Mouse (Mus musculus) midbrain, embryonic 12.5 days (tissue): ENCODE measurements around the gene Hgd. TPM values are rescaled to one million over a fixed set of nuclear protein-coding genes. Genes with fewer than 3 reads are reported as not detected.

Experiments used
- ATAC-seq: fragments of 200-750 bp; cut with Nextera tagmentation; 2 replicates; pipeline ENCODE4 v1.8.0; 2017; ENCODE audit warnings: low read depth, moderate TSS enrichment, moderate library complexity; ENCODE audit not compliant: low FRiP score
- H3K27ac ChIP-seq: fragments of 300-500 bp; sonication (generic); replicated peaks from 2 replicates; pipeline ENCODE4 v1.5.1; 2016; ENCODE audit warnings: mild to moderate bottlenecking
- H3K27me3 ChIP-seq: fragments of 300-500 bp; sonication (generic); 2 replicates; pipeline ENCODE4 v1.6.1; 2016; ENCODE audit warnings: mild to moderate bottlenecking
- H3K36me3 ChIP-seq: fragments of 300-500 bp; sonication (generic); 2 replicates; pipeline ENCODE4 v1.6.1; 2016
- H3K4me1 ChIP-seq: fragments of 300-500 bp; sonication (generic); 2 replicates; pipeline ENCODE4 v1.6.1; 2016
- H3K4me2 ChIP-seq: fragments of 300-500 bp; sonication (generic); replicated peaks from 2 replicates; pipeline ENCODE4 v1.6.1; 2016; ENCODE audit warnings: mild to moderate bottlenecking, moderate library complexity
- H3K4me3 ChIP-seq: fragments of 300-500 bp; sonication (generic); 2 replicates; pipeline ENCODE4 v1.5.1; 2016; ENCODE audit warnings: mild to moderate bottlenecking
- H3K9ac ChIP-seq: fragments of 300-500 bp; sonication (generic); replicated peaks from 2 replicates; pipeline ENCODE4 v1.6.1; 2016; ENCODE audit warnings: mild to moderate bottlenecking, moderate library complexity
- H3K9me3 ChIP-seq: fragments of 300-500 bp; sonication (generic); 2 replicates; pipeline ENCODE4 v1.6.1; 2016; ENCODE audit warnings: mild to moderate bottlenecking
- WGBS: fragments of 180-500 bp; shearing (Covaris S2); methylation state at CpG from one replicate; pipeline ENCODE4 v1.1.7; 2016; 5-methylcytosine and 5-hydroxymethylcytosine counted together
- polyA plus RNA-seq: library from polyadenylated mRNA; unstranded; fragments of >200 nt; fragmentation: Nextera tagmentation; extraction: Ambion mirVana; gene quantifications from 2 replicates; pipeline ENCODE4 v1.2.1, GENCODE M21; 2016

Gene Hgd
- polyA plus RNA-seq, 1 experiment from 2014 or later: not detected

GRCm38 (mm10) chr16:37612013-37612412 lies 32.1 kb downstream of the Hgd start:
- H3K4me1 ChIP-seq: no peaks in the 10 kb centered on the region
- WGBS: 94% methylated on average over 5 of the region's 5 CpGs
- H3K4me2 ChIP-seq: no peak overlapping the region
- H3K4me3 ChIP-seq: no peak overlapping the region
- no peak overlapping the region for H3K27ac ChIP-seq
- H3K9ac ChIP-seq: no peak overlapping the region
- no peaks in the 10 kb centered on the region for H3K36me3 ChIP-seq
- no peaks in the 10 kb centered on the region for H3K27me3 ChIP-seq
- ATAC-seq: no peak
- no peaks in the 10 kb centered on the region for H3K9me3 ChIP-seq

- Histone ChIP-seq H3K27me3 (no peaks in the 10 kb centered on the region), H3K36me3 (no peaks in the 10 kb centered on the region), H3K27ac (no peak overlapping the region), H3K9me3 (no peaks in the 10 kb centered on the region), H3K9ac (no peak overlapping the region), H3K4me2 (no peak overlapping the region), H3K4me1 (peaks cover 5% of the 10 kb centered on the region; the same call in 1 of the 2 replicates), H3K4me3 (no peak overlapping the region)
- no peak for ATAC-seq
- WGBS: 94% methylated on average over 9 of the region's 9 CpGs
These were observed 34.6 kb downstream of the Hgd start for GRCm38 (mm10) chr16:37614540-37614939.

GRCm38 (mm10) chr16:37615429-37615828 lies 35.5 kb downstream of the Hgd start:
- Histone ChIP-seq H3K4me2 (no peak overlapping the region), H3K4me1 (peaks cover 5% of the 10 kb centered on the region; the same call in 1 of the 2 replicates), H3K4me3 (no peak overlapping the region), H3K36me3 (no peaks in the 10 kb centered on the region), H3K9me3 (no peaks in the 10 kb centered on the region), H3K27me3 (no peaks in the 10 kb centered on the region), H3K27ac (no peak overlapping the region), H3K9ac (no peak overlapping the region)
- WGBS: 85% methylated on average over 8 of the region's 8 CpGs
- no peak for ATAC-seq

- Histone ChIP-seq H3K27ac (no peak overlapping the region), H3K4me3 (no peak overlapping the region), H3K4me2 (no peak overlapping the region), H3K4me1 (peaks cover 5% of the 10 kb centered on the region; the same call in 1 of the 2 replicates), H3K36me3 (no peaks in the 10 kb centered on the region), H3K27me3 (no peaks in the 10 kb centered on the region), H3K9ac (no peak overlapping the region), H3K9me3 (no peaks in the 10 kb centered on the region)
- WGBS: 82% methylated on average over 8 of the region's 8 CpGs
- ATAC-seq: no peak
These were observed 36.2 kb downstream of the Hgd start for GRCm38 (mm10) chr16:37616104-37616503.

- peak; percentile 23; the same call in 1 of the 2 replicates for ATAC-seq
- H3K27me3 ChIP-seq: no peaks in the 10 kb centered on the region
- no peak overlapping the region for H3K4me2 ChIP-seq
- no peak overlapping the region for H3K4me3 ChIP-seq
- no peaks in the 10 kb centered on the region for H3K36me3 ChIP-seq
- 37% methylated on average over 3 of the region's 3 CpGs for WGBS
- no peak overlapping the region; the same call in 1 of the 2 replicates for H3K27ac ChIP-seq
- H3K9me3 ChIP-seq: no peaks in the 10 kb centered on the region
- H3K4me1 ChIP-seq: peaks cover 5% of the 10 kb centered on the region; the same call in 1 of the 2 replicates
- H3K9ac ChIP-seq: no peak overlapping the region
These were observed 37.7 kb downstream of the Hgd start for GRCm38 (mm10) chr16:37617695-37618094.

GRCm38 (mm10) chr16:37622403-37622802 lies 42.5 kb downstream of the Hgd start:
- H3K27ac ChIP-seq: no peak overlapping the region
- no peak overlapping the region for H3K4me3 ChIP-seq
- no peaks in the 10 kb centered on the region for H3K27me3 ChIP-seq
- no peak for ATAC-seq
- H3K9me3 ChIP-seq: no peaks in the 10 kb centered on the region
- H3K36me3 ChIP-seq: no peaks in the 10 kb centered on the region
- peaks cover 11% of the 10 kb centered on the region; the same call in 1 of the 2 replicates for H3K4me1 ChIP-seq
- 43% methylated on average over 3 of the region's 3 CpGs for WGBS
- no peak overlapping the region for H3K9ac ChIP-seq
- H3K4me2 ChIP-seq: no peak overlapping the region

- Histone ChIP-seq H3K4me2 (no peak overlapping the region), H3K4me1 (0 out of 2 replicates have a peak, but pooled peaks cover 7% of the 10 kb centered on the region), H3K36me3 (no peaks in the 10 kb centered on the region), H3K9ac (no peak overlapping the region), H3K27ac (no peak overlapping the region), H3K4me3 (no peak overlapping the region), H3K27me3 (no peaks in the 10 kb centered on the region), H3K9me3 (no peaks in the 10 kb centered on the region)
- no peak for ATAC-seq
- 12% methylated on average over 5 of the region's 5 CpGs for WGBS
These were observed 43.0 kb downstream of the Hgd start for GRCm38 (mm10) chr16:37622919-37623318.

GRCm38 (mm10) chr16:37626388-37626949 lies 46.5 kb downstream of the Hgd start:
- Histone ChIP-seq H3K27me3 (no peaks in the 10 kb centered on the region), H3K4me3 (no peak overlapping the region), H3K27ac (no peak overlapping the region), H3K4me1 (peaks cover 10% of the 10 kb centered on the region; the same call in 1 of the 2 replicates), H3K4me2 (no peak overlapping the region), H3K36me3 (no peaks in the 10 kb centered on the region), H3K9me3 (no peaks in the 10 kb centered on the region), H3K9ac (no peak overlapping the region)
- WGBS: 40% methylated on average over 4 of the region's 4 CpGs
- no peak for ATAC-seq

- H3K36me3 ChIP-seq: no peaks in the 10 kb centered on the region
- no peaks in the 10 kb centered on the region for H3K9me3 ChIP-seq
- H3K4me1 ChIP-seq: peaks cover 7% of the 10 kb centered on the region; the same call in 1 of the 2 replicates
- no peak overlapping the region for H3K4me3 ChIP-seq
- 74% methylated on average over 9 of the region's 9 CpGs for WGBS
- H3K4me2 ChIP-seq: no peak overlapping the region
- H3K9ac ChIP-seq: no peak overlapping the region
- no peak for ATAC-seq
- no peak overlapping the region for H3K27ac ChIP-seq
- no peaks in the 10 kb centered on the region for H3K27me3 ChIP-seq
These were observed 48.4 kb downstream of the Hgd start for GRCm38 (mm10) chr16:37628336-37628735.

- WGBS: 67% methylated on average over 7 of the region's 7 CpGs
- Histone ChIP-seq H3K4me2 (no peak overlapping the region), H3K4me1 (peaks cover 7% of the 10 kb centered on the region; the same call in 1 of the 2 replicates), H3K27me3 (no peaks in the 10 kb centered on the region), H3K36me3 (no peaks in the 10 kb centered on the region), H3K9ac (no peak overlapping the region), H3K4me3 (no peak overlapping the region), H3K27ac (0 out of 2 replicates have a peak overlapping the region, but pooled peaks have one; percentile 10), H3K9me3 (no peaks in the 10 kb centered on the region)
- no peak for ATAC-seq
These were observed 49.1 kb downstream of the Hgd start for GRCm38 (mm10) chr16:37629011-37629410.

- ATAC-seq: no peak
- WGBS: 76% methylated on average over 9 of the region's 9 CpGs
- Histone ChIP-seq H3K36me3 (no peaks in the 10 kb centered on the region), H3K4me2 (no peak overlapping the region), H3K4me1 (no peaks in the 10 kb centered on the region), H3K4me3 (no peak overlapping the region), H3K27me3 (no peaks in the 10 kb centered on the region), H3K27ac (no peak overlapping the region), H3K9me3 (no peaks in the 10 kb centered on the region), H3K9ac (no peak overlapping the region)
These were observed 54.6 kb downstream of the Hgd start for GRCm38 (mm10) chr16:37634578-37634977.

GRCm38 (mm10) chr16:37635095-37635494 lies 55.1 kb downstream of the Hgd start:
- H3K27ac ChIP-seq: no peak overlapping the region
- H3K9me3 ChIP-seq: no peaks in the 10 kb centered on the region
- no peak for ATAC-seq
- H3K36me3 ChIP-seq: no peaks in the 10 kb centered on the region
- H3K4me2 ChIP-seq: no peak overlapping the region
- 95% methylated on average over 1 of the region's 1 CpGs for WGBS
- H3K4me1 ChIP-seq: no peaks in the 10 kb centered on the region
- no peak overlapping the region for H3K9ac ChIP-seq
- no peak overlapping the region for H3K4me3 ChIP-seq
- H3K27me3 ChIP-seq: no peaks in the 10 kb centered on the region

GRCm38 (mm10) chr16:37636107-37636506 lies 56.2 kb downstream of the Hgd start:
- H3K27me3 ChIP-seq: no peaks in the 10 kb centered on the region
- no peak overlapping the region for H3K27ac ChIP-seq
- no peaks in the 10 kb centered on the region for H3K36me3 ChIP-seq
- no peak overlapping the region for H3K4me3 ChIP-seq
- no peak for ATAC-seq
- WGBS: 54% methylated on average over 6 of the region's 6 CpGs
- H3K4me1 ChIP-seq: no peaks in the 10 kb centered on the region
- H3K4me2 ChIP-seq: no peak overlapping the region
- no peak overlapping the region for H3K9ac ChIP-seq
- no peaks in the 10 kb centered on the region for H3K9me3 ChIP-seq
